18 mouse cellular contexts compared by ENCODE assay signal in the genomic region with DNA sequence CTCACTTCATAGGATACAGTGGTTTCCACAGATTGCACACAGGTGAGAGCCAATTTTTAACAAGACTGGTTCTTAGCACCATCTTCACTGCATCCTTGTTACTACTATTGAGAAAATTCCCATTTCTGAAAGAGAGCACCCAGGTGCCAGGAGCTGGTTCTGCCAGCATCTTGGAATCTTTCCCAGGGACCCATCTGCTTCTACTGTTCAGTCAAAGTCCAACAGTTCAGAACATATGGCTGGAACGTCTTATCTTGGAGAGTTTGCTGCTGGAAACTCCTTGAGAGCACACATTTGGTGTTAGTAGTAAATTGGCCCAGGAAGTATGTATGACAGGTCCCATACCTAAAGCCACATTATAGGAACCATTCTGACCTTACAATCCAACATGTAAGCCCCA.
DNase-seq lines count a peak whose midpoint lies in the region; ATAC-seq and TF ChIP-seq lines count a peak whose summit lies in the region.
"Had no signal": no experiment of that assay in that cellular context is flagged by ENCODE, and none has a peak within 500 bp of the region (broad histone marks: within the 10 kb centered on the region; RNA-seq: fewer than 3 reads in every experiment).

No protein-coding gene starts in this region.

- WGBS in hindbrain, postnatal 0 days = 40% methylated on average over 1 of the region's 1 CpGs
- WGBS in hindbrain, embryonic 16.5 days = 63% methylated on average over 1 of the region's 1 CpGs

- intact Hi-C loops in left cerebral cortex, postnatal 14 days (cut with DNase I) = no loop called here

- no peaks in the 10 kb centered on the region for H3K27me3 ChIP-seq in hindbrain, postnatal 0 days (ENCODE audit: insufficient read depth, low read length)
- no peaks in the 10 kb centered on the region for H3K27me3 ChIP-seq in hindbrain, embryonic 16.5 days (replicated peaks; ENCODE audit: control insufficient read depth, insufficient read depth, low read length)
- H3K27me3 ChIP-seq: kidney, embryonic 15.5 days; lung, embryonic 15.5 days; megakaryocyte, embryonic 14.5 days had no signal

- H3K4me1 ChIP-seq in hindbrain, postnatal 0 days (ENCODE audit: insufficient read depth, low read length) = no peaks in the 10 kb centered on the region
- no peaks in the 10 kb centered on the region for H3K4me1 ChIP-seq in hindbrain, embryonic 16.5 days (ENCODE audit: control insufficient read depth, insufficient read depth, low read depth, low read length)
- H3K4me1 ChIP-seq: embryonic facial prominence, embryonic 10.5 days; kidney, embryonic 15.5 days; lung, embryonic 15.5 days; megakaryocyte, embryonic 14.5 days had no signal

- no peak overlapping the region for H3K4me3 ChIP-seq in hindbrain, postnatal 0 days (ENCODE audit: low read length)
- no peak overlapping the region for H3K4me3 ChIP-seq in hindbrain, embryonic 16.5 days (ENCODE audit: low read length)
- H3K4me3 ChIP-seq in layer of hippocampus, adult 2 months = no peak overlapping the region
- H3K4me3 ChIP-seq: embryonic facial prominence, embryonic 10.5 days; heart, adult 2 months; kidney, embryonic 15.5 days; lung, embryonic 15.5 days; megakaryocyte, embryonic 14.5 days; myocyte had no signal

- H3K36me3 ChIP-seq in hindbrain, postnatal 0 days (ENCODE audit: insufficient read depth, low read length) = no peaks in the 10 kb centered on the region
- no peaks in the 10 kb centered on the region for H3K36me3 ChIP-seq in hindbrain, embryonic 16.5 days (ENCODE audit: control insufficient read depth, insufficient read depth, low read length)
- H3K36me3 ChIP-seq: embryonic facial prominence, embryonic 10.5 days; G1E; kidney, embryonic 15.5 days; lung, embryonic 15.5 days had no signal

- H3K4me2 ChIP-seq in hindbrain, postnatal 0 days (ENCODE audit: low read depth, low read length) = no peak overlapping the region
- H3K4me2 ChIP-seq in hindbrain, embryonic 16.5 days (ENCODE audit: low read length) = no peak overlapping the region
- H3K4me2 ChIP-seq: kidney, embryonic 15.5 days; lung, embryonic 15.5 days had no signal

- peak; percentile 61 for DNase-seq in hindbrain, postnatal 0 days (ENCODE audit: low spot score)
- peak; percentile 35 to 63 for DNase-seq in layer of hippocampus, adult 2 months (ENCODE audit: low spot score in 2 of 2)
- peak; percentile 23 to 34 for DNase-seq in left cerebral cortex, postnatal 14 days (ENCODE audit: low spot score in 2 of 2)
- DNase-seq in telencephalon, adult 2 months (ENCODE audit: low read depth, low spot score) = peak; percentile 59
- no peak for DNase-seq in neural tube, embryonic 10.5 days (ENCODE audit: extremely low spot score, low spot score)
- no peak for DNase-seq in ovary, postnatal 10 days (ENCODE audit: low spot score)
- DNase-seq in thymus, postnatal 14 days = no peak
- DNase-seq: cerebellum, adult 18-20 months; heart, adult 2 months; heart, postnatal 10 days; thymus, postnatal 25 days had no signal

- no peak for TF ChIP-seq CTCF in hindbrain, postnatal 0 days (IDR thresholded peaks at IDR 0.05; ENCODE audit: low read depth)
- TF ChIP-seq CTCF in layer of hippocampus, adult 2 months (conservative IDR thresholded peaks at IDR 0.05) = no peak

- no peak overlapping the region for H3K27ac ChIP-seq in hindbrain, postnatal 0 days
- H3K27ac ChIP-seq in hindbrain, embryonic 16.5 days (ENCODE audit: low read depth, low read length) = no peak overlapping the region
- H3K27ac ChIP-seq in layer of hippocampus, adult 2 months = no peak overlapping the region
- H3K27ac ChIP-seq: embryonic facial prominence, embryonic 10.5 days; heart, adult 2 months; kidney, embryonic 15.5 days; lung, embryonic 15.5 days had no signal

- H3K9ac ChIP-seq in hindbrain, postnatal 0 days (replicated peaks; ENCODE audit: low read length) = no peak overlapping the region
- no peak overlapping the region for H3K9ac ChIP-seq in hindbrain, embryonic 16.5 days (ENCODE audit: low read depth, low read length)
- H3K9ac ChIP-seq: kidney, embryonic 15.5 days; lung, embryonic 15.5 days had no signal

- no peak for ATAC-seq in hindbrain, postnatal 0 days
- no peak for ATAC-seq in hindbrain, embryonic 16.5 days

- no peaks in the 10 kb centered on the region for H3K9me3 ChIP-seq in hindbrain, postnatal 0 days (ENCODE audit: low read length)
- no peaks in the 10 kb centered on the region for H3K9me3 ChIP-seq in hindbrain, embryonic 16.5 days (ENCODE audit: control insufficient read depth, low read length)
- H3K9me3 ChIP-seq: embryonic facial prominence, embryonic 10.5 days; G1E; kidney, embryonic 15.5 days; lung, embryonic 15.5 days; megakaryocyte, embryonic 14.5 days had no signal

Comparison
In these comparisons a context has a peak if more than half of its experiments do, and no peak if none do; other contexts are left out.
1. DNase-seq: peak in hindbrain, postnatal 0 days (single experiment), layer of hippocampus, adult 2 months (2 of 2), left cerebral cortex, postnatal 14 days (2 of 2) and telencephalon, adult 2 months (single experiment); none in neural tube, embryonic 10.5 days (single experiment), ovary, postnatal 10 days (single experiment) and thymus, postnatal 14 days (single experiment).